Mouse (Mus musculus): ENCODE data around the gene Stat5b. TPM values are rescaled to one million over a fixed set of nuclear protein-coding genes. Genes with fewer than 3 reads are reported as not detected.

The Stat5b gene
- 26.7 TPM for polyA plus RNA-seq (2015; fragmentation: Illumina TruSeq; extraction: RNeasy Lipid Tissue Mini Kit (QIAGEN cat#74804); ENCODE audit: insufficient read depth, low replicate concordance)

DNA sequence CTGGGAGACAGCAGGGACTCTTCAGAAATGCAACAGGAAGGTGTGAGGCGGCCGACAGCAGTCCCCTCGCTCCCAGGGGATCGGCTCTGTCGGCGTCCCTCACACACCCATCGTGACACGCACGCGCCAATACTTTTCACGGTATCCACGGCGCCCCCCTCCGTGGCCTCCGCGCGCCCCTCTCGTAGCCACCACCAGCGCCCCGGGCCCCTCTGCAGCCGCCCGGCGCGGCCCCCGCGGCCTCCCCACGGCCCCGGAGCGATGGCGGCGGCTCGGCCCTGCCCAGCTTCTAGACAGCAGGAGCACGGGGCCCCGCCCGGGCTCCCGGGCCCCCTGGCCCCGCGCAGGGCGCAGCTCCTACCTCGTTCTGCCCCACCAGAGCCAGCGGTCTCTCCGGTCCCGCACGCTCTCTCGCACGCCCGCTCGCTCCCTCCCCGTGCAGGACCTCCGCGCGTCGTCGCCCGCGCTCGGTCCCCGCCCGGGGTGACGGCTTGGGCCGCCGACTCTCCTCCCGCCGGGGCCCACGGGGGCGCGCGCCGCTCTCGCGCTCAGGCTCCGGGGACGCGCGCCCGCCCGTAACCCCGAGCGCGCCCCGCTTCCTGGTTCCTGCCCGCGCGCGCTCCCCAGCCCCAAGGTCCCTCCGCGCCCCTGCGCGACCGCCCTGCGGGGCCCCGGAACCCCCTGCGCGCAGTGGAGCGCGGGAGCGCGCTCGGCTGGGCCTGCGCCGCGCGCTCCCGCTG, at the start of gene Stat5b:
Stat5b (minus strand) TSS at position 687 of the 740 bp plus-strand sequence.

DNA sequence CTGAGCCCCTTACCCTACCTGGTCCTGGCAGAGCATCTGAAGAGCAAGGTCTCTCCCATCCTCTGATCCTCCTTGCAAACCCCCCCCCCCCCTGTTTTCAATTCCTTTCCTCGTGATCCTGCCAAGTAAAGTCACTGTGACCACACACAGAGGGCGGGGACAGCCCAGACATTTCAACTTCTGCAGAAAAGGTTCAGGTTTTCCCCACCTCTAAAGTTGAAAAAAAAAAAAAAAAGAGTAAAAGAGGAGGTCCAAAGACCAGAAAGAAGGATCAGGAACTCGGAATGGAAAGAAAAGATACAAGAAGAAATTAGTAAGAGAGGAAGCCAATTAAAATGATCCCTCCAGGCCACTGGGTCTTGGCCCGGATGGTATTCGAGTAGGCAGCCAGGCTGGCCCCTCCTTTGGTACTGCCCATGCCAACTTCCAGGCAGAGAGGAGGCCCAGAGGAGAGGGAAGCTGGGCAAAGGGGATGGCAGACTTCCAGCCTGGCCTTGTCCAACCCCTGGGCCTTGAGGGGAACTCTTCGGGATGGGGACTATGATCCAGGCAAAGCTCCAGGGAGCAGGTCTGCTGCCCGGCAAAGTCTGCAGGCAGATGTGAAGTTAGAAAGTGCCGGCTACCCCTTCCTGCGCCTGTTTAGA, 8.5 kb upstream of the Stat5b start, which contains the start of gene Stat5a:
Stat5a (plus strand) TSS at position 417 of the 644 bp plus-strand sequence.

DNA sequence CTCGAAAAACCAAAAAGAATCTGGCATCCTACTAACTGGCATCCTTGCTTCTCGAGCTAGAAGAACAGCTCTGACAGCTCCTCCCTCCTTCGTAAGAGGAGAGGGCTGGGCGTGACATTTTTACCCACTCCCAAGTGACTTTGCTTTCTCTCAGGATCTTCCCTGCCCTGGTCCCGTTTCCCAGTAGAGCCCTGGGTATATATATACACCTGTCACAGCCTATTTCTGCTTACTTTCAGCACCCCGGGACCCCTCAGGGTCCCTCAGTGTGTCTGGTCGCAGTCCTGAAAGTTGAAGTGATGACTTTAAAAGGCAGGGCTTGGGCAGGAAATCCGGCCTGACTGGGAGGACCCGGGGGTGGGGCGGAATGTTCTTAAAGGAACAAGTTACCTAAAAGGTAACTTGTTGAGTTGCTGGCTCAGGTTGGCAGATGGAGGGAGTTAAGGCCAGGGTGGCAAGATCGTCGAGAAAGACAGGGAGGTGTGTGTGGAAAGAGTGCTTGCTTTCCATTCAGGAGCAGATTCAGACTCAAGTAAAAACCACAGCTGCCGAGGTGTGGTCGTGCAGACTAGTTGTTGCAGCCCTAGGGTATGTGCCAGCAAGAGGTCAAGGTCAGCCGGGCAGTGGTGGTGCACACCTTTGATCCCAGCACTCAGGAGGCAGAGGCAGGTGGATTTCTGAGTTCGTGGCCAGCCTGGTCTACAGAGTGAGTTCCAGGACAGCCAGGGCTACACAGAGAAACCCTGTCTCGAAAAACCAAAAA, 79.7 kb downstream of the Stat5b start, which contains the start of gene Ghdc:
Ghdc (minus strand) TSS at position 312 of the 763 bp plus-strand sequence.

DNA sequence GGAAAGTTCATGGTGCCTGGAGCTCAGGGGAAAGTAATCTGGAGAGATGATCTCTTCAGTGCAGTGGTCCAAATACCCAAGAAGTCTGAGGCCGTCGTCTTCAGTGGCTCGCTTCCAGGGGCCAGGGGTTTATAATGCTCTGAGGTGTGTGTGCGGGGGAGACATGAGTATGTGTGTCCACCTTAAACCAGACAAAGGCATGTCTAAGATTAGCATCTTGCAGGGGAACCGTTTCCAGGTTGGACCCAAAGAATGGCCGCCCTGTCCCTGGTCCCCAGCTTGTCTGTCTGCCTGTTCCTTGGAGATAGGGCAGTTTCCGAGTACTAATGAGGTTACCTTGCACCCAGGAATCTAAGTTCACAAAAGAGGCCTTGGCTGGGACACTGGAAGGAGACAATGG, 87.7 kb downstream of the Stat5b start, which contains the start of gene Hcrt:
Hcrt (minus strand) TSS at position 101 of the 400 bp plus-strand sequence.

DNA sequence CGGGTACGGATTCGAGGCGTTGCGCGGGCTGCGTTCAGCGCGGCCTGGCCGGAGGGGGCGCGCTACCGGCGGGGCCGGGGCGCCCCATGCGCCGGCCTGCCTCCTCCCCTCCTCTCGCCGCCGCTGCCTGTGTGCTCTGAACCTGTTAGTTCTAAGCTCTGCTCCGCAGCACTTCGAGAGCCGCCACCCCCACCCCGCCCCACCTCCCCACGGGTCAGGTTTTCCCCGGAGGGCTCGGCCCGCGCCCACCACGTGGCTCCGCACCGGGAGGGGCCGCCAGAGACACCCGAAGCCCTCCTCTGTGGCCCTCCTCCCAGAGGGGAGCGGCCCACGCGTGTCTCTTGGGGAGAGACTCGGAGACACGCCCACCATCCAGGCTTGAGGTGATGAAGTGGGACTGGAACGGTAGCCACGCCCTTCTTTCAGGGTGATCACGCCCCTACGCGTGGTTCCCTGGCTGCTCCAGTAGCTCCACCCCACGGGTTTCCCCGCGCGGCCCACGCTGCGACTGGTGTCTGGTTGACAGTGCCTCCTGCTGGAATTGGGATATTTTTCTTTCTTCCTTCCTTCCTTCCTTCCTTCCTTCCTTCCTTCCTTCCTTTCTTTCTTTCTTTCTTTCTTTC, 90.8 kb downstream of the Stat5b start, which contains the start of gene Kcnh4:
Kcnh4 (minus strand) TSS at position 332 of the 623 bp plus-strand sequence.

DNA sequence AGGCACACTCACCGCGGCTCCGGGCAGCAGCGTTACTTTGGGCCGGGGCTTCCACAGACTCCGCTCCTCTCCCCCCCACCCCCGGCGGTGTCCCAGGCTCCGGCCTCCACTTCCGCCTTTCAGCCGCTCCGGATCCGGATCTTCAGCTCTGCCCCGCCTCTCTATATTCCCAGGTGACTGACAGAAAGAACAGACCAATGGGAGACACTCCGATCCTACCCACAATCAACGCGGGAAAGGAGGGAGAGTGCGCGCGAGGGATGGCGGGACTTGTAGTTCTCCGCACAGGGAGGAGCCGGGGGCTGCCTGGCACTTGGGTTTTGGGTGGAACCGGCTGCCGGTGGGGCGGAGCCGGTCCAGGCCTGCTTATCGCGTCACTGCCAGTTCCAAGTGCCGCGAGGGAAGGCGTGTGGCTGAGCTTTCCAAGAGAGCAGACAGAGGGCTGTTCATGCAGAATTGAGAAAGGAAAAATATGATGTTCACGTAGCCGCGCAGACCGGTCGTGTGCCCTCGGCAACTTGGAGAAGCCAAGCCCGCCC, 112.4 kb downstream of the Stat5b start, which contains the start of gene Rab5c:
Rab5c (minus strand) TSS at position 150 of the 539 bp plus-strand sequence.

Other genes starting within 250 kb of the Stat5b start
- 17.5 TPM for gene Nkiras2, start 231.5 kb downstream of the Stat5b start, polyA plus RNA-seq (2015; fragmentation: Illumina TruSeq; extraction: RNeasy Lipid Tissue Mini Kit (QIAGEN cat#74804); ENCODE audit: insufficient read depth, low replicate concordance)
- 892 TPM for gene Dnajc7, start 230.6 kb downstream of the Stat5b start, polyA plus RNA-seq (2015; fragmentation: Illumina TruSeq; extraction: RNeasy Lipid Tissue Mini Kit (QIAGEN cat#74804); ENCODE audit: insufficient read depth, low replicate concordance)
- gene Zfp385c, start 158.3 kb downstream of the Stat5b start, polyA plus RNA-seq (2015; fragmentation: Illumina TruSeq; extraction: RNeasy Lipid Tissue Mini Kit (QIAGEN cat#74804); ENCODE audit: insufficient read depth, low replicate concordance) = 0.11 TPM
- 25.0 TPM for gene Dhx58, start 146.5 kb downstream of the Stat5b start, polyA plus RNA-seq (2015; fragmentation: Illumina TruSeq; extraction: RNeasy Lipid Tissue Mini Kit (QIAGEN cat#74804); ENCODE audit: insufficient read depth, low replicate concordance)
- gene Kat2a, start 138.3 kb downstream of the Stat5b start, polyA plus RNA-seq (2015; fragmentation: Illumina TruSeq; extraction: RNeasy Lipid Tissue Mini Kit (QIAGEN cat#74804); ENCODE audit: insufficient read depth, low replicate concordance) = 20.4 TPM
- not detected for gene Hspb9, start 136.9 kb downstream of the Stat5b start, polyA plus RNA-seq (2015; fragmentation: Illumina TruSeq; extraction: RNeasy Lipid Tissue Mini Kit (QIAGEN cat#74804); ENCODE audit: insufficient read depth, low replicate concordance)
- 93.5 TPM for gene Rab5c, start 112.5 kb downstream of the Stat5b start, polyA plus RNA-seq (2015; fragmentation: Illumina TruSeq; extraction: RNeasy Lipid Tissue Mini Kit (QIAGEN cat#74804); ENCODE audit: insufficient read depth, low replicate concordance)
- gene Kcnh4, start 90.8 kb downstream of the Stat5b start, polyA plus RNA-seq (2015; fragmentation: Illumina TruSeq; extraction: RNeasy Lipid Tissue Mini Kit (QIAGEN cat#74804); ENCODE audit: insufficient read depth, low replicate concordance) = 0.17 TPM
- gene Hcrt, start 87.8 kb downstream of the Stat5b start, polyA plus RNA-seq (2015; fragmentation: Illumina TruSeq; extraction: RNeasy Lipid Tissue Mini Kit (QIAGEN cat#74804); ENCODE audit: insufficient read depth, low replicate concordance) = not detected
- gene Ghdc, start 79.8 kb downstream of the Stat5b start, polyA plus RNA-seq (2015; fragmentation: Illumina TruSeq; extraction: RNeasy Lipid Tissue Mini Kit (QIAGEN cat#74804); ENCODE audit: insufficient read depth, low replicate concordance) = 5.1 TPM
- 14.3 TPM for gene Stat5a, start 8.6 kb upstream of the Stat5b start, polyA plus RNA-seq (2015; fragmentation: Illumina TruSeq; extraction: RNeasy Lipid Tissue Mini Kit (QIAGEN cat#74804); ENCODE audit: insufficient read depth, low replicate concordance)
- gene Stat3, start 88.8 kb upstream of the Stat5b start, polyA plus RNA-seq (2015; fragmentation: Illumina TruSeq; extraction: RNeasy Lipid Tissue Mini Kit (QIAGEN cat#74804); ENCODE audit: insufficient read depth, low replicate concordance) = 99.4 TPM
- gene Cavin1, start 120.2 kb upstream of the Stat5b start, polyA plus RNA-seq (2015; fragmentation: Illumina TruSeq; extraction: RNeasy Lipid Tissue Mini Kit (QIAGEN cat#74804); ENCODE audit: insufficient read depth, low replicate concordance) = 27.5 TPM
- gene Atp6v0a1, start 158.7 kb upstream of the Stat5b start, polyA plus RNA-seq (2015; fragmentation: Illumina TruSeq; extraction: RNeasy Lipid Tissue Mini Kit (QIAGEN cat#74804); ENCODE audit: insufficient read depth, low replicate concordance) = 47.4 TPM
- gene Naglu, start 219.3 kb upstream of the Stat5b start, polyA plus RNA-seq (2015; fragmentation: Illumina TruSeq; extraction: RNeasy Lipid Tissue Mini Kit (QIAGEN cat#74804); ENCODE audit: insufficient read depth, low replicate concordance) = 6.9 TPM
- 0.70 TPM for gene Hsd17b1, start 227.7 kb upstream of the Stat5b start, polyA plus RNA-seq (2015; fragmentation: Illumina TruSeq; extraction: RNeasy Lipid Tissue Mini Kit (QIAGEN cat#74804); ENCODE audit: insufficient read depth, low replicate concordance)
- 10.9 TPM for gene Coasy, start 231.8 kb upstream of the Stat5b start, polyA plus RNA-seq (2015; fragmentation: Illumina TruSeq; extraction: RNeasy Lipid Tissue Mini Kit (QIAGEN cat#74804); ENCODE audit: insufficient read depth, low replicate concordance)
- gene Mlx, start 236.6 kb upstream of the Stat5b start, polyA plus RNA-seq (2015; fragmentation: Illumina TruSeq; extraction: RNeasy Lipid Tissue Mini Kit (QIAGEN cat#74804); ENCODE audit: insufficient read depth, low replicate concordance) = 64.9 TPM
- 5.5 TPM for gene Psmc3ip, start 244.7 kb upstream of the Stat5b start, polyA plus RNA-seq (2015; fragmentation: Illumina TruSeq; extraction: RNeasy Lipid Tissue Mini Kit (QIAGEN cat#74804); ENCODE audit: insufficient read depth, low replicate concordance)